Comparison of ENCODE assay signal across 7 mouse cellular contexts in the genomic region with DNA sequence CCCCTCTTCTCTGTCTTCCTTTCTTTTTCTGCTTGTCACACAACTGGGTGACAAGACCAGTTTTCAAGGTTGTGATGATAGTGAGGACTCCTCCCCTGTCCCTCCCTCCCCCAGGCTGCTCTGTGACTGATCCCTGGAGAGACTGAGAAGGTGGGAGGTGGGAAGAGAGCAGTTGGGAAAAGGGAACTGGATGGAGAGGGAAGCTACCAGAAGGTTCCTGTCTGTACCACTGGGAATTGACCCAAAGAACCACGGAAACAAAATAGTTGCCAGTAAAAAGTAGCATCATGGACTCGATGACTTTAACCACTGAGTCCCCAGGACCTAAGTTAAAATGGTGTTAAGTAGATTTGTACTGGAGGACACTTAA.
DNase-seq lines count a peak whose midpoint lies in the region; ATAC-seq lines count a peak whose summit lies in the region.

No protein-coding gene starts in this region.

- WGBS in kidney, embryonic 14.5 days, result 47% methylated on average over 2 of the region's 2 CpGs
- WGBS in embryonic facial prominence, embryonic 14.5 days, result 25% methylated on average over 2 of the region's 2 CpGs
- 37% methylated on average over 2 of the region's 2 CpGs for WGBS in limb, embryonic 13.5 days

- no peak for ATAC-seq in kidney, embryonic 14.5 days (ENCODE audit: low FRiP score, low TSS enrichment)
- peak; percentile 5; the same call in 1 of the 2 replicates for ATAC-seq in embryonic facial prominence, embryonic 14.5 days (ENCODE audit: low read depth)
- ATAC-seq in limb, embryonic 13.5 days (ENCODE audit: low FRiP score, low read depth), result no peak

- no peak overlapping the region for H3K4me2 ChIP-seq in kidney, embryonic 14.5 days (replicated peaks; ENCODE audit: low read depth, low read length)
- peak overlapping the region; percentile 5; the same call in 1 of the 2 replicates for H3K4me2 ChIP-seq in embryonic facial prominence, embryonic 14.5 days (ENCODE audit: low read depth, low read length)
- peak overlapping the region; percentile 17 for H3K4me2 ChIP-seq in limb, embryonic 13.5 days (replicated peaks)

- DNase-seq in kidney, postnatal 14 days, result no peak
- peak; percentile 67 for DNase-seq in adrenal gland, postnatal 14 days
- DNase-seq in embryonic facial prominence, embryonic 14.5 days (ENCODE audit: low spot score), result no peak
- DNase-seq in c-Kit-positive CD71-positive TER-119-positive erythroid progenitor cells, embryonic 14.5 days (ENCODE audit: low spot score), result no peak
- DNase-seq in retina, postnatal 1 day, result no peak

- no peak overlapping the region for H3K9ac ChIP-seq in kidney, embryonic 14.5 days (ENCODE audit: low read depth, low read length)
- H3K9ac ChIP-seq in embryonic facial prominence, embryonic 14.5 days (ENCODE audit: low read depth, low read length), result 0 out of 2 replicates have a peak overlapping the region, but pooled peaks have one; percentile 14
- no peak overlapping the region for H3K9ac ChIP-seq in limb, embryonic 13.5 days

- no peaks in the 10 kb centered on the region for H3K9me3 ChIP-seq in kidney, embryonic 14.5 days (ENCODE audit: control insufficient read depth, low read length)
- no peaks in the 10 kb centered on the region for H3K9me3 ChIP-seq in embryonic facial prominence, embryonic 14.5 days (ENCODE audit: control insufficient read depth, low read length)
- no peaks in the 10 kb centered on the region for H3K9me3 ChIP-seq in limb, embryonic 13.5 days

- no peaks in the 10 kb centered on the region for H3K27me3 ChIP-seq in kidney, embryonic 14.5 days (ENCODE audit: control insufficient read depth, insufficient read depth, low read length)
- no peaks in the 10 kb centered on the region for H3K27me3 ChIP-seq in embryonic facial prominence, embryonic 14.5 days (replicated peaks; ENCODE audit: control insufficient read depth, insufficient read depth, low read length)
- no peaks in the 10 kb centered on the region for H3K27me3 ChIP-seq in limb, embryonic 13.5 days

- no peaks in the 10 kb centered on the region for H3K36me3 ChIP-seq in kidney, embryonic 14.5 days (ENCODE audit: control insufficient read depth, insufficient read depth, low read length)
- no peaks in the 10 kb centered on the region for H3K36me3 ChIP-seq in embryonic facial prominence, embryonic 14.5 days (ENCODE audit: control insufficient read depth, insufficient read depth, low read length)
- H3K36me3 ChIP-seq in limb, embryonic 13.5 days, result no peaks in the 10 kb centered on the region

- peak overlapping the region; percentile 38; the same call in 1 of the 2 replicates for H3K27ac ChIP-seq in kidney, embryonic 14.5 days (ENCODE audit: low read depth, low read length)
- peak overlapping the region; percentile 75 for H3K27ac ChIP-seq in embryonic facial prominence, embryonic 14.5 days (replicated peaks; ENCODE audit: low read depth, low read length)
- H3K27ac ChIP-seq in limb, embryonic 13.5 days, result peak overlapping the region; percentile 81

- H3K4me1 ChIP-seq in kidney, embryonic 14.5 days (ENCODE audit: control insufficient read depth, insufficient read depth, low read length), result peaks cover 29% of the 10 kb centered on the region
- H3K4me1 ChIP-seq in embryonic facial prominence, embryonic 14.5 days (ENCODE audit: control insufficient read depth, insufficient read depth, low read length), result peaks cover 25% of the 10 kb centered on the region
- H3K4me1 ChIP-seq in limb, embryonic 13.5 days, result peaks cover 50% of the 10 kb centered on the region

- H3K4me3 ChIP-seq in kidney, embryonic 14.5 days (ENCODE audit: low read length), result no peak overlapping the region
- H3K4me3 ChIP-seq in embryonic facial prominence, embryonic 14.5 days (ENCODE audit: low read depth, low read length), result no peak overlapping the region
- no peak overlapping the region for H3K4me3 ChIP-seq in limb, embryonic 13.5 days
